Mouse (Mus musculus) gonadal fat pad, adult 2 months (tissue): ENCODE data around the gene Mxd3. TPM values are rescaled to one million over a fixed set of nuclear protein-coding genes. Genes with fewer than 3 reads are reported as not detected.

Experiments used
- DNase-seq: peaks from one replicate; pipeline ENCODE4 v3.0.0-alpha.2; 2012; ENCODE audit warnings: low read depth
- polyA plus RNA-seq: library from polyadenylated mRNA; depleted of rRNA; stranded (reverse); fragments of >200 nt; gene quantifications from 2 replicates; pipeline ENCODE4 v1.2.3, GENCODE M21; 2012; rRNA removed

The Mxd3 gene
- polyA plus RNA-seq = 1.3 and 2.2 TPM in 2 replicates

GRCm38 (mm10) chr13:55329683-55330566, at the start of gene Mxd3:
TSS of gene Mxd3 (minus strand) at chr13:55329823.
- no peak for DNase-seq

- DNase-seq = no peak
These were observed 49.4 kb upstream of the Mxd3 start for GRCm38 (mm10) chr13:55378907-55379580.

- no peak for DNase-seq
These were observed 46.3 kb upstream of the Mxd3 start for GRCm38 (mm10) chr13:55375877-55376276.

GRCm38 (mm10) chr13:55374206-55374924, 44.7 kb upstream of the Mxd3 start:
- no peak for DNase-seq

- DNase-seq = no peak
These were observed 42.1 kb upstream of the Mxd3 start for GRCm38 (mm10) chr13:55371740-55372139.

- no peak for DNase-seq
These were observed 41.5 kb upstream of the Mxd3 start for GRCm38 (mm10) chr13:55371007-55371681.

GRCm38 (mm10) chr13:55370234-55370633, 40.6 kb upstream of the Mxd3 start:
- DNase-seq = no peak

- DNase-seq = no peak
These were observed 40.0 kb upstream of the Mxd3 start, which contains the start of gene Rgs14 for GRCm38 (mm10) chr13:55369531-55370114. TSS of gene Rgs14 (plus strand) at chr13:55369732.

GRCm38 (mm10) chr13:55368401-55368800, 38.8 kb upstream of the Mxd3 start:
- DNase-seq = no peak

GRCm38 (mm10) chr13:55362453-55363060, 32.9 kb upstream of the Mxd3 start, which contains the start of gene Lman2:
TSS of gene Lman2 (minus strand) at chr13:55362783.
- DNase-seq = peak; percentile 96

GRCm38 (mm10) chr13:55361974-55362452, 32.4 kb upstream of the Mxd3 start:
- no peak for DNase-seq

GRCm38 (mm10) chr13:55361145-55361544, 31.5 kb upstream of the Mxd3 start:
- peak; percentile 63 for DNase-seq

GRCm38 (mm10) chr13:55346745-55347144, 17.1 kb upstream of the Mxd3 start:
- no peak for DNase-seq

- DNase-seq = no peak
These were observed 14.7 kb upstream of the Mxd3 start for GRCm38 (mm10) chr13:55344286-55344685.

GRCm38 (mm10) chr13:55342469-55342868, 12.8 kb upstream of the Mxd3 start:
- no peak for DNase-seq

GRCm38 (mm10) chr13:55339259-55339658, 9.6 kb upstream of the Mxd3 start:
- DNase-seq = no peak

GRCm38 (mm10) chr13:55338131-55339054, 8.8 kb upstream of the Mxd3 start:
- DNase-seq = no peak

GRCm38 (mm10) chr13:55337341-55337975, 7.8 kb upstream of the Mxd3 start:
- DNase-seq = no peak

GRCm38 (mm10) chr13:55335701-55336100, 6.1 kb upstream of the Mxd3 start:
- DNase-seq = no peak
